Mouse (Mus musculus) macrophage (primary cell): ENCODE measurements around the gene Rassf10. TPM values are rescaled to one million over a fixed set of nuclear protein-coding genes. Genes with fewer than 3 reads are reported as not detected.
"Not testable (repeated sequence)": the region's sequence is repeated elsewhere in the genome, so short reads cannot be mapped to it uniquely, and the experiment has no call there.

Experiments
- H3K27ac ChIP-seq: fragments of 350-480 bp; formaldehyde crosslinking; 2 replicates; pipeline ENCODE4 v1.9.0; 2021
- H3K36me3 ChIP-seq: fragments of 350-480 bp; formaldehyde crosslinking; 2 replicates; pipeline ENCODE4 v1.9.0; 2021; ENCODE audit errors: inconsistent target
- H3K4me3 ChIP-seq: fragments of 350-480 bp; formaldehyde crosslinking; 2 replicates; pipeline ENCODE4 v1.9.0; 2021; ENCODE audit errors: inconsistent target
- H3K79me2 ChIP-seq: fragments of 350-480 bp; formaldehyde crosslinking; 2 replicates; pipeline ENCODE4 v1.9.0; 2021; ENCODE audit errors: inconsistent target
- WGBS: methylation state at CpG from one replicate; pipeline ENCODE4 v1.1.7; 2026; ENCODE audit warnings: inconsistent platforms; ENCODE audit not compliant: missing documents; 5-methylcytosine and 5-hydroxymethylcytosine counted together
- polyA plus RNA-seq: library from polyadenylated mRNA; stranded (reverse); fragments of 250-400 nt; gene quantifications from 3 replicates; pipeline ENCODE4 v1.2.4, GENCODE M21; 2018; ENCODE audit warnings: inconsistent platforms
- total RNA-seq, 78 experiments: library from RNA; depleted of rRNA; stranded (reverse); fragments of 250-400 nt; gene quantifications; 1 replicate in 9 of 78; 2 replicates in 24 of 78; 3 replicates in 43 of 78; 4 replicates in 2 of 78; pipeline ENCODE4 v1.2.4; 2018; ENCODE audit warnings: inconsistent platforms in 56 of 78

The Rassf10 gene
- total RNA-seq (2018; cell fraction: chromatin; rRNA removed), result not detected
- not detected for total RNA-seq (2018; cell fraction: cytosol; rRNA removed)
- not detected for total RNA-seq (2018; cell fraction: nucleus; rRNA removed)
- not detected in 3 replicates for polyA plus RNA-seq

DNA sequence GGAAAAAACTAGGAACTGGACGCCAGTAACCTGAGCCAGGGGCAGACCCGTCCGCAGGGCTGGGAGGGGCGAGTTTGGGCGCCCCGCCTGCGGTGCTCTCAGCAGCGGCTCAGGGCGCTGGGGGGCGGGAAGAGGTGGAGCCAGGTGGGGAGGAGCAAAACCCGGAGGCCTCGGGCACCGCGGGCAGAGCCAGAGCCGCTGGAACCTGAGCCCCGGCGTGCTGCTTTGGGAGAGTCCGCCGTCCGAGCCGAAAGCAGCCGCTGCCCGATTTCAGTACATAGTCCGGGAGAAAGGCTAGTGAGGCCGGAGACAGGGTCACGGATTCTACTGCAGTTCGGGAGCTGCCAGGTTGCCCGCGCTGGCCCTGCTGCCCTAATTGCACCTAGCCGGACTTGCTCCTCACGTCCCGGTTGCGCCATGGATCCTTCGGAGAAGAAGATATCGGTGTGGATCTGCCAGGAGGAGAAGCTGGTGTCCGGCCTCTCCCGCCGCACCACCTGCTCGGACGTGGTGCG is at the start of gene Rassf10:
Gene Rassf10, plus strand, starts transcription at position 186 of the 515 bp plus-strand sequence.
- Histone ChIP-seq H3K36me3 (no peaks in the 10 kb centered on the region), H3K4me3 (no peak within 1 kb of the TSS), H3K79me2 (no peaks in the 10 kb centered on the region), H3K27ac (no peak within 1 kb of the TSS)
- WGBS, result 5% methylated on average over 41 of the region's 41 CpGs

- H3K4me3 ChIP-seq, result no peak overlapping the region
- no peaks in the 10 kb centered on the region for H3K79me2 ChIP-seq
Observed at GRCm38 (mm10) chr7:112906848-112907247, 46.9 kb upstream of the Rassf10 start.

DNA sequence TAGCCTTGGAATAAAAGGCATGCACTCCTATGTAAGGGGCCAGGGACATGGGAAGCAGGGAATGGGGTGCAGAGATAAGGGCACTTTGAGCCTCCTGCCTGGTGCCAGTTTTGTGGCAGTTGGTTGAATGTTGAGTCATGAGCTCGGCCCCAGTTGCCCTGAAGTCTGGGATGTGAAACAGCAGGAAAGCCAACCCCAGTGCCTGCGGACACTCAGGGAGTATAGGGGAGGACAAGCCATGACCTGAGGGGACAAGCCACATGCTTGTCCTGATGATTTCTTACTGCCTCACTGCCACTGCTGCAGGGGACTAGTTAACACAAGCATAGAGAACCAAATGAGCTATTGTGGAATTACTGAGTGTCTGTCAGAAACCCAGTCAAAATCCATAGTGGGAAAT is 46.3 kb upstream of the Rassf10 start:
- Histone ChIP-seq H3K27ac (no peak overlapping the region), H3K36me3 (no peaks in the 10 kb centered on the region), H3K79me2 (no peaks in the 10 kb centered on the region), H3K4me3 (no peak overlapping the region)
- WGBS, result 84% methylated on average over 2 of the region's 2 CpGs

More at GRCm38 (mm10) chr7:112906848-112907247, 46.9 kb upstream of the Rassf10 start:
- Histone ChIP-seq H3K27ac (no peak overlapping the region), H3K36me3 (no peaks in the 10 kb centered on the region)
- 86% methylated on average over 4 of the region's 5 CpGs for WGBS

GRCm38 (mm10) chr7:112909164-112909563 is 44.6 kb upstream of the Rassf10 start:
- no peak overlapping the region for H3K27ac ChIP-seq
- WGBS, result 94% methylated on average over 10 of the region's 10 CpGs
- no peak overlapping the region for H3K4me3 ChIP-seq
- no peaks in the 10 kb centered on the region for H3K36me3 ChIP-seq
- H3K79me2 ChIP-seq, result no peaks in the 10 kb centered on the region

- no peaks in the 10 kb centered on the region for H3K36me3 ChIP-seq
- H3K79me2 ChIP-seq, result no peaks in the 10 kb centered on the region
- no peak overlapping the region for H3K4me3 ChIP-seq
- H3K27ac ChIP-seq, result no peak overlapping the region
- WGBS, result 65% methylated on average over 3 of the region's 3 CpGs
Observed at GRCm38 (mm10) chr7:112912969-112913368, 40.8 kb upstream of the Rassf10 start.

DNA sequence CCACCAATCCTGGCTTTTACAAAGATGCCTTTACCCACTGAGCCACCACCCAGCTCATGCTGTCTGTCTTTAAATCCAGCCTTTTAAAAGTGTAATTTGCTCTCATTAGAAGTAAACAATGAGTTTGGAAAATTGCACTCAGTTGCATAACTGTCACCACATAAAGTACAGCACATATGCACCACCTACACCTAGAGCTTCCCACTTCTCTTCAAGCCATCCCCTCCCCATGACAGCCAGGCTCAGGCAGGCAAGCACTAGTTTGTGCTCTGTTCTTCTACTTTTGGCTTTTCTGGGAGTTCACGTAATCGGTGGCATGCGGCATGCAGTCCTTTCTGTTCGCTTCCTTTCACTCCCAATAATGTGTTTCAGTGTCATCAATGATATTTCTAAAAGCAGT is 38.2 kb upstream of the Rassf10 start:
- Histone ChIP-seq H3K36me3 (no peaks in the 10 kb centered on the region), H3K4me3 (no peak overlapping the region), H3K79me2 (no peaks in the 10 kb centered on the region), H3K27ac (no peak overlapping the region)
- 91% methylated on average over 4 of the region's 4 CpGs for WGBS

DNA sequence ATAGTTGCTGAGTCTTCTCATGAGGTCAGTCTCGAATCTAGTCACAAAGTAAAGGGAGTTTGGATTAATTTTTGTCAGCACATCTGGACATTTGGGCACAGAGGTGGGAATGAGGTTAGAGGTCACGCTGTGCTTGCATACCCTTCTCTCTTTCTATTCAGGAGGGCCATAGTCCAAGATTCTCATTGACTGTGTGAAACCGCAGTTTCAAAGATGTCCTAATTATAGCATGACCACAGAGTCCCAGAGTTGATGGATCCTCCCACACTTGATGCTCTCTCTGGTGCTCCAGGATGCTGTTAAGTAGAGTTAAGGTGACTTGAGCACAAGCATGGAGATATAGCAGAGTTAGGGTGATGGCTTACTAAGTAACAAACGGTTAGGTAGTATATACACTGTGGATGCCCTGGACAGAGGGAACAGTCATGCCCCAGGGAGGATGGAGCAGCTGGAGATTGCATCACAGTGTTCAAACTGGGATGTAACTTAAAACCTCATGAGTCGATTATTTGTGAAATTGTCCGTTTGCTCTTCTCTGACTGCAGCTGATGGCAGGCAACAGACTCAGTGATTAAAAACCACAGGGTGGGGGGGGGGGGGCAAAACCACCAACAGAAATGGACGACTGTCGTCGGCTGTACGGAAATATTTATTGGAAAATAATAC is 36.0 kb upstream of the Rassf10 start:
- no peaks in the 10 kb centered on the region for H3K79me2 ChIP-seq
- WGBS, result 30% methylated on average over 10 of the region's 10 CpGs
- H3K27ac ChIP-seq, result no peak overlapping the region
- no peak overlapping the region for H3K4me3 ChIP-seq
- H3K36me3 ChIP-seq, result no peaks in the 10 kb centered on the region

GRCm38 (mm10) chr7:112918279-112918991 is 35.3 kb upstream of the Rassf10 start:
- H3K79me2 ChIP-seq, result no peaks in the 10 kb centered on the region
- H3K27ac ChIP-seq, result no peak overlapping the region
- no peaks in the 10 kb centered on the region for H3K36me3 ChIP-seq
- no peak overlapping the region for H3K4me3 ChIP-seq
- 50% methylated on average over 21 of the region's 22 CpGs for WGBS

GRCm38 (mm10) chr7:112919845-112920244 is 33.9 kb upstream of the Rassf10 start:
- H3K27ac ChIP-seq, result no peak overlapping the region
- H3K4me3 ChIP-seq, result no peak overlapping the region
- H3K36me3 ChIP-seq, result no peaks in the 10 kb centered on the region
- no peaks in the 10 kb centered on the region for H3K79me2 ChIP-seq
- WGBS, result 2% methylated on average over 4 of the region's 4 CpGs

- H3K4me3 ChIP-seq, result no peak overlapping the region
- 75% methylated on average over 4 of the region's 4 CpGs for WGBS
- no peak overlapping the region for H3K27ac ChIP-seq
- H3K36me3 ChIP-seq, result no peaks in the 10 kb centered on the region
- no peaks in the 10 kb centered on the region for H3K79me2 ChIP-seq
Observed at GRCm38 (mm10) chr7:112922801-112923200, 31.0 kb upstream of the Rassf10 start.

DNA sequence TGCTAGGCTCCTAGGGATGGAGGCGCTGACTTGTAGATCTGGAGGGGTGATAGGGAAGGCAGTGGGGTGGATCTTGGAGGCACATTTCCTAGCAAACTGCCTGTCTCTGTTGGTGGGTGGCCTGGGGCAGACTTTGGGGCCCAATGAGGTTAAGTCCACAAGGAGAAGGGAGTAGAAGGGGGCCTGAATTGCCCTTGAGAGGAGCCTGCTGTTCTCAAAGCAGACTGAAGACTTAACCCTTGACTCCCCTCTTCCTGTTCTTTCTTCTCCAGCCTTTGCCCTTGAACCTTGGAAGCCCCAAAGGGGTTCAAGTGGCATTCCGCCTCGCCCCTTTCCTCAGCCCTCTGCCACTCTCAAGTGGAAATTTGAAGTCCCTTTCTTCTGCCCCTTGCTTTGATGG is 30.1 kb upstream of the Rassf10 start:
- Histone ChIP-seq H3K27ac (no peak overlapping the region), H3K79me2 (no peaks in the 10 kb centered on the region), H3K4me3 (no peak overlapping the region), H3K36me3 (no peaks in the 10 kb centered on the region)
- WGBS, result 88% methylated on average over 3 of the region's 3 CpGs

- Histone ChIP-seq H3K27ac (no peak overlapping the region), H3K79me2 (no peaks in the 10 kb centered on the region), H3K36me3 (no peaks in the 10 kb centered on the region), H3K4me3 (no peak overlapping the region)
- 59% methylated on average over 7 of the region's 7 CpGs for WGBS
Observed at GRCm38 (mm10) chr7:112930669-112931068, 23.1 kb upstream of the Rassf10 start.

DNA sequence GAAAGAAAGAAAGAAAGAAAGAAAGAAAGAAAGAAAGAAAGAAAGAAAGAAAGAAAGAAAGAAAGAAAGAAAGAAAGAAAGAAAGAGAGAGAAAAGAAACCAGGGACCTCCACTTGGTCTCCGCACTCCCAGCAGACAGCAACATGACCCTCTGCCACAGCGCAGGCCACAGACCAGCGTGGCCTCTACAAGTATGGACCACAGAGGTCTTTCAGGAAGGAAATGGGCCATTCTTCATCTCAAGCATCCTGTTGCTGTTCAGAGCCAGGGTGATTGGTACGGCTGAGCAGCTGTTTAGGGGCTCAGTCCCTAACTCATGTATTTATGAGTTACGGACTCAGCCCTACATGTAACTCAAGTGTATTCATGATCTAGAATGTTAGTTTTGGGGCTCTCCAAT is 17.9 kb upstream of the Rassf10 start:
- not testable (repeated sequence) for H3K79me2 ChIP-seq, H3K36me3 ChIP-seq, H3K27ac ChIP-seq, H3K4me3 ChIP-seq
- 8% methylated on average over 4 of the region's 5 CpGs for WGBS

DNA sequence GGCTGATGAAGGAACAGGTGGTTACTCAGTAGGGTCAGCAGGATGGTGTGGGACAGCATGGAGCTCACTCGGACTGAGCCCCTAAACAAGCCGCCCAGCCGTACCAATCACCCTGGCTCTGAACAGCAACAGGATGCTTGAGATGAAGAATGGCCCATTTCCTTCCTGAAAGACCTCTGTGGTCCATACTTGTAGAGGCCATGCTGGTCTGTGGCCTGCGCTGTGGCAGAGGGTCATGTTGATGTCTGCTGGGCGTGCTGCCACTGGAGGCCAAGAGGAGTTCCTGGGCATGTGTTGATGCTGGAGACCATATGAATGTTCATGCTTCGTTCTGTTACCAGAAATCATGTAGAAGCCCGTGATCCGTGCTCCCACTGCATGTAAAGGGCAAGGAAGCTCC is 16.7 kb upstream of the Rassf10 start:
- Histone ChIP-seq H3K79me2 (no peaks in the 10 kb centered on the region), H3K27ac (no peak overlapping the region), H3K4me3 (no peak overlapping the region), H3K36me3 (no peaks in the 10 kb centered on the region)
- 11% methylated on average over 8 of the region's 8 CpGs for WGBS

- no peak overlapping the region for H3K27ac ChIP-seq
- H3K36me3 ChIP-seq, result no peaks in the 10 kb centered on the region
- 45% methylated on average over 5 of the region's 5 CpGs for WGBS
- H3K79me2 ChIP-seq, result no peaks in the 10 kb centered on the region
- H3K4me3 ChIP-seq, result no peak overlapping the region
Observed at GRCm38 (mm10) chr7:112938959-112939358, 14.8 kb upstream of the Rassf10 start.
